Mouse (Mus musculus) urinary bladder, postnatal 36 days (tissue): ENCODE data around the gene Kdm4c.
"Not testable (repeated sequence)": the region's sequence is repeated elsewhere in the genome, so short reads cannot be mapped to it uniquely, and the experiment has no call there.

Experiments used
- DNase-seq, 2 experiments: peaks; one replicate each; pipeline ENCODE4 v3.0.0; 2022; ENCODE audit warnings: low spot score in 2 of 2, mixed read lengths in 1 of 2

The Kdm4c gene

GRCm38 (mm10) chr4:74311135-74311534 lies 68.8 kb downstream of the Kdm4c start:
- DNase-seq = no peak

DNA sequence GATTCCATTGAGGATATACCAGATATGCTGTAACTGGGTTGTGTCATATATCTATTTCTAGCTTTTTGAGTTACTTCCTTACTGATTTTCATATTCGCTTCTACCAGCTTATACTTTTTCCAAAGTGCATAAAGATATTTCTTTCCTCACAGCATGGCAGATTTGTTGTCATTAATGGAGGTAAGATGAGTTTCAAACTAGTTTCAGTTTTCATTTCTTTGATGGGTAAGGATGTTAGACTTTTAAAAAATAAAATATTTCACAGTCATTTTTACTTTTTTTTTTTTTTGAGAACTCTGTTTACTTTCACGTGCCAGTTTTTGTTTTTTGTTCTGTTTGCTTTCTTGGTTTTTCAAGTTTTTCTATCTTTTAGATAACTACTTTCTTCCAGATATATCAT lies 70.6 kb downstream of the Kdm4c start:
- DNase-seq = no peak

DNA sequence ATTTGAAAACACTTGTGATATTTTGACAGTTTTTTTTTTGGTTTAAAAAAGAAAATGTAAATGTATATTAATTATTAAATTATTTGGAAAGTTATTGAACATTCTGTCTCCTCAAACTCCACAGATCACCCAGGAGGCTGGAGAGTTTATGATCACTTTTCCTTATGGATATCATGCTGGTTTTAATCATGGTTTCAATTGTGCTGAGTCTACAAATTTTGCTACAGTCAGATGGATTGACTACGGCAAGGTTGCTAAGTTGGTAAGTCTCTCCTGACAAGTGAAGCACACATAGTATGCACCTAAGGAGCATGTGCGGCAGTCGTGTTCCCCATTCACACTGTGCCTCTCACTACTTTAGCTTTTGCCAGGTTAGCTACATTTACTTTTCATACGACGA lies 73.1 kb downstream of the Kdm4c start:
- DNase-seq = no peak

- no peak for DNase-seq
These were observed 77.0 kb downstream of the Kdm4c start for GRCm38 (mm10) chr4:74319313-74319712.

- DNase-seq = no peak
These were observed 115.2 kb downstream of the Kdm4c start for GRCm38 (mm10) chr4:74357479-74357878.

DNA sequence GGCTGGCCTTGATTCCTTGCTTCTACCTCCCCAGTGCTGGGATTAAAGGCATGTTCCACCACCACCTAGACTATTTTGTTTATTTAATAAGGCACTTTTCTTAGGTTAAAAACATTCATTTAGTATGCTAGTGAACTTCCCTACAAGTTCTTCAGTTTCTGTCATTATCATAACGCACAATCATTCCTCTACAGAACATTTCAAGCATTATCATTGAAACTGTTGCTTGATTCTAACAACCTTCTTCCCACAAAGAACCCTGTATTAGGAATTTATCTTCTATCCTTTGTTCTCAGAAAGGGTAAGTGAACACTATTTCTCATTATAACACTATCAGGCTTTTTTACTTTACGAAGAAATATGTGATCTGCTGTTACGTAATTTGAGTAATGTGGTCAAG lies 118.0 kb downstream of the Kdm4c start:
- no peak for DNase-seq

DNA sequence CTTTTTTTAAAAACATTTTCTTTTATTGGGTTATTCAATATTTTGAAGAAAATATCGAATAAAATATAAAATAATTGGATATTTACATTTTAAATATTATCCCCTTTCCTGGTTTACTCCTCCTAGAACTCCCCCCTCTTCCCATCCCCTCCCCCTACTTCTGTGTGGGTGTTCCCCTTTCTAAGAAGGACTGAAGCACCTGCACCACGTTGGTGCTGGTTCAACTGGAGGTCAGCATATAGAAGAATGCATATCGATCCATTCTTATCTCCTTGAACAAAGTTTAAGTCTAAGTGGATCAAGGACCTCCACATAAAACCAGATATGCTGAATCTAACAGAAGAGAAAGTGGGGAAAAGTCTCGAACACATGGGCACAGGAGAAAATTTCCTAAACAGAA lies 144.3 kb downstream of the Kdm4c start:
- no peak for DNase-seq

GRCm38 (mm10) chr4:74393162-74393561 lies 150.9 kb downstream of the Kdm4c start:
- DNase-seq = no peak

GRCm38 (mm10) chr4:74396562-74396961 lies 154.3 kb downstream of the Kdm4c start:
- DNase-seq = no peak

DNA sequence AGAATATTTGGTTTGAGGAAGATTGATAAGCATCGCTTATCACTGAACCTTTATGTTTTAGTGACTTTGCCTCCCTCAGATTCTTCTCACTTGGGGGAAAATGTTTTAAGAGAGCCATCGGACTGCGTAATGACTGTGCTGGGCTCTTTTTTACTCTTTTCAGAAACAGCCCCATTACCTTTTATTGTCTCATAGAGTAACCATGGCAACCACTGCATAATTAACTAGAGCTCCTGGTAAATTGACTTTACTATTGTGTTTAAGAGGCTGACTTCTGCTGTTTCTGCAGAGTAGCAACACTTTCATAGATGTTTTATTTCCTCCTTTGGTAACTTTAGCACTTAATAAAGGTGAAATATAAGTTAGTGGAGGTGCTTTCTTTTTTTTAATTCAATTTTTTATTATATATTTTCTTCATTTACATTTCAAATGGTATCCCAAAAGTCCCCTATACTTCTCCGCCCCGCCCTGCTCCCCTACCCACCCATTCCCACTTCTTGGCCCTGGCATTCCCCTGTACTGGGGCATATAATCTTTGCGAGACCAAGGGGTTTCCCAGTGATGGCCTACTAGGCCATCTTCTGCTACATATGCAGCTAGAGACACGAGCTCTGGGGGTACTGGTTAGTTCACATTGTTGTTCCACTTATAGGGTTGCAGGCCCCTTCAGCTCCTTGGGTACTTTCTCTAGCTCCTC lies 159.5 kb downstream of the Kdm4c start:
- not testable (repeated sequence) for DNase-seq

- no peak for DNase-seq
These were observed 166.4 kb downstream of the Kdm4c start for GRCm38 (mm10) chr4:74408731-74409130.

GRCm38 (mm10) chr4:74419794-74420193 lies 177.5 kb downstream of the Kdm4c start:
- DNase-seq = no peak
